In genomic region chr10:105557581-105557980, GRCm38 (mm10) we compare ENCODE assay signal across 26 mouse cellular contexts. TPM values are rescaled to one million over a fixed set of nuclear protein-coding genes. Genes with fewer than 3 reads are reported as not detected.
DNase-seq lines count a peak whose midpoint lies in the region; ATAC-seq and TF ChIP-seq lines count a peak whose summit lies in the region.
"Had no signal": no experiment of that assay in that cellular context is flagged by ENCODE, and none has a peak within 500 bp of the region (broad histone marks: within the 10 kb centered on the region; RNA-seq: fewer than 3 reads in every experiment).

No protein-coding gene starts in this region.

- H3K27me3 ChIP-seq in hindbrain, embryonic 16.5 days (replicated peaks; ENCODE audit: control insufficient read depth, insufficient read depth, low read length): no peaks in the 10 kb centered on the region
- H3K27me3 ChIP-seq in hindbrain, embryonic 10.5 days (ENCODE audit: insufficient read depth, poor library complexity, severe bottlenecking): no peaks in the 10 kb centered on the region
- H3K27me3 ChIP-seq in limb, embryonic 13.5 days: no peaks in the 10 kb centered on the region
- H3K27me3 ChIP-seq in limb, embryonic 10.5 days (ENCODE audit: low read depth, poor library complexity, severe bottlenecking): no peaks in the 10 kb centered on the region
- no peaks in the 10 kb centered on the region for H3K27me3 ChIP-seq in intestine, postnatal 0 days (replicated peaks; ENCODE audit: control insufficient read depth, insufficient read depth, low read length)
- H3K27me3 ChIP-seq: CH12.LX; embryonic facial prominence, embryonic 12.5 days; forebrain, embryonic 12.5 days; forebrain, embryonic 15.5 days; Patski had no signal

- no peak for TF ChIP-seq CTCF in intestine, postnatal 0 days (IDR thresholded peaks at IDR 0.05; ENCODE audit: low read depth)

- H3K4me3 ChIP-seq in hindbrain, embryonic 16.5 days (ENCODE audit: low read length): no peak overlapping the region
- no peak overlapping the region for H3K4me3 ChIP-seq in hindbrain, embryonic 10.5 days
- H3K4me3 ChIP-seq in limb, embryonic 13.5 days: no peak overlapping the region
- no peak overlapping the region for H3K4me3 ChIP-seq in limb, embryonic 10.5 days
- no peak overlapping the region for H3K4me3 ChIP-seq in intestine, postnatal 0 days (ENCODE audit: low read depth, low read length)
- H3K4me3 ChIP-seq: embryonic facial prominence, embryonic 12.5 days; erythroblast, embryonic 14.5 days; forebrain, embryonic 12.5 days; forebrain, embryonic 15.5 days; gastrocnemius, adult 2 months had no signal

- H3K4me2 ChIP-seq in hindbrain, embryonic 16.5 days (ENCODE audit: low read length): no peak overlapping the region
- no peak overlapping the region; the same call in 1 of the 2 replicates for H3K4me2 ChIP-seq in limb, embryonic 13.5 days (replicated peaks)
- peak overlapping the region; percentile 45 for H3K4me2 ChIP-seq in intestine, postnatal 0 days (replicated peaks; ENCODE audit: low read depth)
- H3K4me2 ChIP-seq: embryonic facial prominence, embryonic 12.5 days; forebrain, embryonic 12.5 days; forebrain, embryonic 15.5 days; heart, embryonic 11.5 days; hindbrain, embryonic 14.5 days had no signal

- no peak overlapping the region for H3K27ac ChIP-seq in hindbrain, embryonic 16.5 days (ENCODE audit: low read depth, low read length)
- no peak overlapping the region for H3K27ac ChIP-seq in hindbrain, embryonic 10.5 days
- H3K27ac ChIP-seq in limb, embryonic 13.5 days: no peak overlapping the region
- H3K27ac ChIP-seq in limb, embryonic 10.5 days: no peak overlapping the region
- H3K27ac ChIP-seq in intestine, postnatal 0 days (ENCODE audit: low read depth, low read length): peak overlapping the region; percentile 36; the same call in 1 of the 2 replicates
- H3K27ac ChIP-seq: embryonic facial prominence, embryonic 12.5 days; forebrain, embryonic 12.5 days; forebrain, embryonic 15.5 days; gastrocnemius, adult 2 months; hindbrain, embryonic 14.5 days had no signal

- no peak; the same call in 1 of the 2 replicates for ATAC-seq in cerebellum, adult (ENCODE audit: insufficient number of reproducible peaks, low FRiP score, low TSS enrichment)
- ATAC-seq in hindbrain, embryonic 16.5 days: 0 out of 2 replicates have a peak, but pooled peaks have one; percentile 7
- ATAC-seq in limb, embryonic 13.5 days (ENCODE audit: low FRiP score, low read depth): 0 out of 2 replicates have a peak, but pooled peaks have one; percentile 26
- ATAC-seq in intestine, postnatal 0 days: no peak
- ATAC-seq: forebrain, embryonic 15.5 days; Patski had no signal

- no peaks in the 10 kb centered on the region for H3K4me1 ChIP-seq in hindbrain, embryonic 16.5 days (ENCODE audit: control insufficient read depth, insufficient read depth, low read depth, low read length)
- H3K4me1 ChIP-seq in hindbrain, embryonic 10.5 days (replicated peaks): 0 out of 2 replicates have a peak, but pooled peaks cover 12% of the 10 kb centered on the region
- peaks cover 26% of the 10 kb centered on the region for H3K4me1 ChIP-seq in limb, embryonic 13.5 days
- H3K4me1 ChIP-seq in limb, embryonic 10.5 days: peaks cover 5% of the 10 kb centered on the region; the same call in 1 of the 2 replicates
- no peaks in the 10 kb centered on the region for H3K4me1 ChIP-seq in intestine, postnatal 0 days (replicated peaks; ENCODE audit: control insufficient read depth, insufficient read depth, low read length)
- H3K4me1 ChIP-seq: forebrain, embryonic 12.5 days; forebrain, embryonic 15.5 days had no signal

- H3K36me3 ChIP-seq in hindbrain, embryonic 16.5 days (ENCODE audit: control insufficient read depth, insufficient read depth, low read length): no peaks in the 10 kb centered on the region
- no peaks in the 10 kb centered on the region for H3K36me3 ChIP-seq in hindbrain, embryonic 10.5 days
- H3K36me3 ChIP-seq in limb, embryonic 13.5 days: peaks cover 7% of the 10 kb centered on the region; the same call in 1 of the 2 replicates
- H3K36me3 ChIP-seq in limb, embryonic 10.5 days: peaks cover 5% of the 10 kb centered on the region; the same call in 1 of the 2 replicates
- H3K36me3 ChIP-seq in intestine, postnatal 0 days (ENCODE audit: control insufficient read depth, insufficient read depth): no peaks in the 10 kb centered on the region
- H3K36me3 ChIP-seq: embryonic facial prominence, embryonic 12.5 days; forebrain, embryonic 12.5 days; forebrain, embryonic 15.5 days had no signal

- H3K9me3 ChIP-seq in hindbrain, embryonic 16.5 days (ENCODE audit: control insufficient read depth, low read length): no peaks in the 10 kb centered on the region
- H3K9me3 ChIP-seq in hindbrain, embryonic 10.5 days: no peaks in the 10 kb centered on the region
- no peaks in the 10 kb centered on the region for H3K9me3 ChIP-seq in limb, embryonic 13.5 days
- H3K9me3 ChIP-seq in limb, embryonic 10.5 days (replicated peaks): no peaks in the 10 kb centered on the region
- no peaks in the 10 kb centered on the region for H3K9me3 ChIP-seq in intestine, postnatal 0 days (ENCODE audit: control insufficient read depth)
- H3K9me3 ChIP-seq: embryonic facial prominence, embryonic 12.5 days; forebrain, embryonic 12.5 days; forebrain, embryonic 15.5 days; G1E had no signal

- peak; percentile 33 to 36 for DNase-seq in cerebellum, postnatal 14 days
- DNase-seq in hindbrain, embryonic 10.5 days (ENCODE audit: low spot score): no peak
- DNase-seq in limb, embryonic 10.5 days (ENCODE audit: low spot score): no peak
- DNase-seq in layer of hippocampus, adult 8-10 months (ENCODE audit: low spot score in 2 of 2): no peak
- DNase-seq: adrenal gland, adult 2 months; adrenal gland, postnatal 14 days; B cell, adult 2 months; cerebellum, adult 8-10 months; gastrocnemius, adult 2 months; gastrocnemius, postnatal 14 days; heart, adult 11 months; kidney, adult 11 months; kidney, adult 8-10 months had no signal

- 73% methylated on average over 5 of the region's 5 CpGs for WGBS in hindbrain, embryonic 16.5 days
- WGBS in hindbrain, embryonic 10.5 days: 90% methylated on average over 5 of the region's 5 CpGs
- WGBS in limb, embryonic 13.5 days: 48% methylated on average over 5 of the region's 5 CpGs
- 86% methylated on average over 5 of the region's 5 CpGs for WGBS in limb, embryonic 10.5 days
- WGBS in intestine, postnatal 0 days: 44% methylated on average over 5 of the region's 5 CpGs

- H3K9ac ChIP-seq in hindbrain, embryonic 16.5 days (ENCODE audit: low read depth, low read length): no peak overlapping the region
- H3K9ac ChIP-seq in limb, embryonic 13.5 days: no peak overlapping the region
- no peak overlapping the region for H3K9ac ChIP-seq in intestine, postnatal 0 days (ENCODE audit: low read depth, low read length)
- H3K9ac ChIP-seq: embryonic facial prominence, embryonic 12.5 days; forebrain, embryonic 12.5 days; forebrain, embryonic 15.5 days; hindbrain, embryonic 14.5 days had no signal

RNA-seq across cellular contexts. Expression of gene Tmtc2, which starts 16.7 kb away (rescaled TPM):
- 7.2 and 7.3 TPM in 2 replicates for polyA plus RNA-seq in hindbrain, embryonic 16.5 days (2015; fragmentation: Nextera tagmentation; extraction: Ambion mirVana)
- 7.0 and 8.0 TPM in 2 replicates for polyA plus RNA-seq in hindbrain, embryonic 10.5 days (2016; fragmentation: Nextera tagmentation; extraction: Ambion mirVana)
- 23.3 and 24.2 TPM in 2 replicates for polyA plus RNA-seq in limb, embryonic 13.5 days (2015; fragmentation: Nextera tagmentation; extraction: Ambion mirVana)
- polyA plus RNA-seq in limb, embryonic 10.5 days (2016; fragmentation: Nextera tagmentation; extraction: Ambion mirVana): 6.1 and 10.1 TPM in 2 replicates
- 4.1 and 4.9 TPM in 2 replicates for polyA plus RNA-seq in intestine, postnatal 0 days (2015; fragmentation: Nextera tagmentation; extraction: Ambion mirVana)
- 10 to 100 TPM in 3 of 4 experiments, 1 to 10 TPM in 1; 9.7 to 11.9 (median 10.9) TPM for total RNA-seq in layer of hippocampus, adult 8-10 months (2022)
- total RNA-seq: CH12.LX had no signal

Comparison
In these comparisons a context has a peak if more than half of its experiments do, and no peak if none do; other contexts are left out.
1. DNase-seq: peak in cerebellum, postnatal 14 days (2 of 2); none in hindbrain, embryonic 10.5 days (single experiment), limb, embryonic 10.5 days (single experiment) and layer of hippocampus, adult 8-10 months (0 of 2).
2. ATAC-seq: peak in hindbrain, embryonic 16.5 days (single experiment) and limb, embryonic 13.5 days (single experiment); none in cerebellum, adult (single experiment) and intestine, postnatal 0 days (single experiment).